Mouse (Mus musculus) 416B (cell line): ENCODE measurements around the gene Usp13.

Experiments used
- DNase-seq: peaks from one replicate; pipeline ENCODE4 v3.0.0; 2011; ENCODE audit warnings: low read depth

The Usp13 gene

DNA sequence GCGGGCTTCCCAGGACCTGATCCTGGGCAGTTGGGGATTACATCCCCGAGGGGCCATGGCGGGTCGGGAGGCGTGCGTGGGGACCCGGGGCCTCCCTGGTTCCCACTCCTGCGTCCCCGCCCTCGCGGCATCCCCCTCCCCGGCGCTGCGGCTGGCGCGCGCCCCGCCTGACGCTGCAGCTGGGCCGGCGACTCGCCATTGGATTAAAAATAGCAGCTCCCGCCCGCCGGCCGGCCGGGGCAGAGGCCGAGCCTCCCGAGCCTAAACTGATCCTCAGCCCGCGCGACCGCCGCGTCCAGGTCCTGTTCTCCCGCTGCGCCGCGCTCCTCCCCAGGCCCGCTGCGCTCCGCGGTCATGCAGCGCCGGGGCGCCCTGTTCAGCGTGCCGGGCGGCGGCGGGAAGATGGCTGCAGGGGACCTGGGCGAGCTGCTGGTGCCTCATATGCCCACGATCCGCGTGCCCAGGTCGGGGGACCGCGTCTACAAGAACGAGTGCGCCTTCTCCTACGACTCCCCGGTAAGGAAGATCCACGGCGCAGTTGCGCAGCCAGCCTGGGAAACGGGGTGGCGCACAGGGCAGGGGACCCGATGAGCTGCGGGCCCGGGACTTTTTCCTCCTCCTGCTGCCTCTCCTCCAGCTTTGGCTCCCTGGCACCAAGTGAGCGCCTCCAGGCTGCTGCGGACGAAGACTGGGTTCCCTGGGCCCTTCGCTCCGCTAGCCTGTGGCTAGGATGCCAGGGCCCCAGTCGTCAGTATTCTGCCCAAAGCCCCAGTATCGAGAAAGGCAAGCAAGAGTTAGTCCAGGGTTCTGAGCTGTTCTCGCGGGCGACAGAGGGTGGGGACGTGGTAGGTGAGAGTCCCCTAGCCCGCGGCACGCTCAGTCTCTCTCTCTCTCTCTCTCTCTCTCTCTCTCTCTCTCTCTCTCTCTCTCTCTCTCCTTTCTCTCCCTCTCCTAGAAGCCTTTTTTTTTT is at the start of gene Usp13:
Usp13 (plus strand) TSS at position 190 of the 970 bp plus-strand sequence.
- no peak for DNase-seq

DNA sequence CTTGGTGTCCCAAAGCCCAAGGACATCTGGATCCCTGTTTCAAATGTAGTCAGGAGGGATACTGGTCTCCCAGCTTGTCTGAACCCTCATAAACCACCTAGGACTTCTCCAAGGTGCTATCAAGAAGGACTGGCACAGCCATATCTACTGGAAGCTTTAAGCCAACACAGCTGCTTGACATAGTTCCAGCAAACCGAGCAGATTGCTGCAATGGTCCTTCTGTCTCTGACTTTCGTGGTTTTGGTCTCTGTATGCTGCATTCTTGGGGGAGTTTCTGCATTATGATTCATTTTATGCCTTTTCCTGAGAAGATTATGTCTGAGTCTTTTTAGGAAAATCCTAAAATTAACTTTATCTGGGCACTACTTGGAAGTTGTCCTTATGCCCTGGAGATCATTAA is 46.6 kb upstream of the Usp13 start:
- no peak for DNase-seq

GRCm38 (mm10) chr3:32817001-32817356 is 367 bp upstream of the Usp13 start:
- no peak for DNase-seq

- DNase-seq: no peak
Observed at GRCm38 (mm10) chr3:32818327-32818900, 1.1 kb downstream of the Usp13 start.

- DNase-seq: no peak
Observed at GRCm38 (mm10) chr3:32822620-32823019, 5.3 kb downstream of the Usp13 start.

GRCm38 (mm10) chr3:32824923-32825322 is 7.6 kb downstream of the Usp13 start:
- no peak for DNase-seq

DNA sequence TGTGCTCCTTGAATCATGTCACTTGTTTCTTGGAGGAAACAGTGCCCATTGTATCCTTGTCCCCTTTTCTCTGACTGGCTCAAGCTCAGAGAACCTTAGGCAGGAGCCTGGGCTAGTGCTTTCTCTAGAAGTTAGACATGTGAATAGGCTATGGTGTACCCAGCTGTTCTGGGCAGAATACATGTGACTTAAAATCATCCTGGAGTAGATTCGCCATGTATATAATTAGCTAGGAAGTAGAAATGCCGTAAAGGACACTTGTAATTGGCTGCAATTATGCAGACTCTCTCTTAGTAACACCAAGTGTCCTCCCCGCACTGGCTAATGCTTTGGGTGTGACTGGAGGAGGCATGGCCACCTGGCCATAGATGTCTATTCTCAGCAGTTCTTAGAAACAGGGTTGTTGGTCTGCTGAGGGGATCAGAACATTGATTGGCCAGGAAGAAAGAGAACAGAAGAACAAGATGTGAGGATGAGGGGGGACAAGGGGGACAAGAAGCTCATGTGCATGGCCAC is 8.7 kb downstream of the Usp13 start:
- DNase-seq: no peak

- DNase-seq: no peak
Observed at GRCm38 (mm10) chr3:32826701-32827100, 9.4 kb downstream of the Usp13 start.

GRCm38 (mm10) chr3:32833871-32834270 is 16.5 kb downstream of the Usp13 start:
- DNase-seq: no peak

DNA sequence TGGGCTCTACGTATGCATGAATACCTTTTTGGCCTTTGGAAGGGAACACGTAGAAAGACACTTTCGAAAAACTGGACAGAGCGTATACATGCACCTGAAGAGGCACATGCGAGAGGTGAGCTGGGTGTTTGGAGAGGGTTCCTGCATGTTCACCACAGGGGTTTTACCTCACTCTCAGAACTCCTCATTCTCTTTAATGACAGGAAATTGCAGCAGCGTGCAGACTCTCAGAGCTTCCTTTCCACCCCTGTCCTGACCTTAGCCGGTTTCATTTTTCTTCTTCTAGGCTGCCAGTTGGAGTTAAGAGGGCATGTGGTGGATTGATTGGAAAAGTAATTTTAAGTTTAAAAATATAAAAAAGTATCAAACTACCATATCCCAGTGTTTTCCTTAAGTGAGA is 20.5 kb downstream of the Usp13 start:
- DNase-seq: no peak

- DNase-seq: no peak
Observed at GRCm38 (mm10) chr3:32856362-32857107, 39.2 kb downstream of the Usp13 start.

- DNase-seq: no peak
Observed at GRCm38 (mm10) chr3:32871081-32871480, 53.7 kb downstream of the Usp13 start.

DNA sequence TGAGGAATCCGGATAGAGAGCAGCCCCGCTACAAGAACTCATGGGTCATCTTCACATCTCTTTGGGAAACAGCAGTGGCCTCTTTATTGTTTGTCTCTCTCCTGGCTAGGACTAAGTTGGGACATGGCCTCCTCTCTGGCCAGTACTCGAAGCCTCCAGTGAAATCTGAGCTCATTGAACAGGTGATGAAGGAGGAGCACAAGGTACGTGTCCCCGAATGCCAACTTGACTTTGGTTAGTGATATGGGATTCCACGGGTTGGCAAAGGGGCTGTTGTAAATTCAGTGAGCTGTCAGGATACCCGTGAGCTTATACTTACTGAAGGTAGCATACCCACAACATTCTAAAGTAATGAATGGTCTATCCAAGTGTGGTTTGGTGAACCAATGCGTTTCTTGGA is 69.0 kb downstream of the Usp13 start:
- no peak for DNase-seq

DNA sequence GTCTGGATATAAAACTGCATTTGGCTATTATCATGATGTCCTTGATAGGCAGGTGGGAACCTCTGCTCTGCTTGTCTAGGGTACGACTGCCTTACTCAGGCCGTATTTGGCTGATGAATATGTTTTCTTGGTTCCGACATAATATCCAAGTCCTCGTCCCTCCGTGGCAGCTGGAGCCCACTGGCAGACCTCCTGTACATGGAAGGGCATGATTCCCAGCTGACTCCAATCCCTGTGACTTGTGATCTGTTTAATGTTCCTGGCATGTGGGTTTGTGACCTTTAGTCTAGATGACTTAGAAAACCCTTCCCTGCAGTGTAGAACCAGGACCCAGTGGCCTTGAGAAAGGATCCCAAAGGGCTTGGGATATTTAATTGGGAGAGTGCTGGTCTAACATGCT is 71.5 kb downstream of the Usp13 start:
- DNase-seq: no peak

DNA sequence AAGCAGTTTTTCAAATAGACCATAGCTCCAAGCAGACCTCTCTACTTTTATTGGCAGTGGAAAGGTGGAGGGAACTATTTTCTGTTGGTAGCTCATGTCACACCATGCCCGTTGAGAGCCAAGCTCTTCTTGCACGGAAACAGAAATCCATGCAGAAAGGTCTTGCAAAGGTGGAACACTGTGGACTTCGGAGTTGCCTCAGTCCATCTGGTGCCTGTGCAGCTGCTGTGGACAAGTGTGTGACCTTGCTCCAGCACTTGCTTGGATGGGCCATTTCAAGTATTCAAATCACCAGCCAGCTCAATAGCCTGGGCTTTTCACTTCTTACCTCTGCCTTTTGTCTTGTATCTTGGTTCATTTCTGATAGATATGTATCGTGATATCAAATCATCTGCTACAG is 72.8 kb downstream of the Usp13 start:
- no peak for DNase-seq

- no peak for DNase-seq
Observed at GRCm38 (mm10) chr3:32903462-32903861, 86.1 kb downstream of the Usp13 start.

DNA sequence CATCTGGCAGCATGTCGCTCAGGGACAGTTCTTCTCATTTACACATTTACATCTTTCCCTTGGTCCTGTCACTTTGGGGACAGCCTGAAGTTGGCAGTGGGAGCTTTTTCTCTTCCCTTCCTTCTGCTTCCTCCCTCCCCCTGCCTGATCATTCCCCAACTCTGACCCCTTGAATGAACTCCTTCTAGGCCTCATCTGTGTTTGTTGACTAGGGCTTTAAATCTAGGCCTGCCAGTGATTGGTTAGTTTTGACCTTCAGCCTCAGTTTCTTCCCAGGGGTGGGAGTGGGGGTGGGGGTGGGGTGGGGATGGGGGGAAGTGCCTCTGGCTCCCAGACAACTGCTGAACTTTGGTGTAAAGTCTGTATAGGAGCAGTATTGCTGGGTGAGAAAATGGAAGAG is 87.3 kb downstream of the Usp13 start:
- DNase-seq: no peak

GRCm38 (mm10) chr3:32905850-32906779 is 88.8 kb downstream of the Usp13 start:
- peak; percentile 2 for DNase-seq

GRCm38 (mm10) chr3:32908400-32908799 is 91.1 kb downstream of the Usp13 start:
- no peak for DNase-seq

DNA sequence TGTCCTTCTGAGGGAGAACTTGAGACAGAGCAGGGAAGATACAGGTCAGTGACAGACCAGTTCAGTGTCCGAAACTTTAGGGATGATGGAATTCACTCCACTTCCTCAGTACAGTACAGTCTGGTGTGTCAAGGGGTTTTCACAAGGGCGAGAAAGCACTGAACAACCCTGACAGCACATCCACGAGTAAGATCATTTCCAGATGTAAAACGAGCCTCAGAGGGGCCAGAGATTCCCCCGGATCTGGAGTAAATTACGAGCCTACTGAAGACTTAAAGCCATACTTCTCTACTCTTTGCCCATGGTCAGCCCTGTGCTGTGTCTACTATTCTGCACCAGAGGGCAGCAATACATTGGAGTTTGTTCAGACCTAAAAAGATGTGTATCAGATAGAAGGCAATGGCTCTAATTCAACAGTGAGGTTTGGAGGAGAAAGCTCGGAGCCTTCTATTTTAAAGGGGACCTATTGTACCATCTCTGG is 92.8 kb downstream of the Usp13 start:
- peak; percentile 4 for DNase-seq

GRCm38 (mm10) chr3:32924168-32924567 is 106.8 kb downstream of the Usp13 start:
- no peak for DNase-seq
